Mouse (Mus musculus): ENCODE results near the gene Tecpr2. TPM values are rescaled to one million over a fixed set of nuclear protein-coding genes. Genes with fewer than 3 reads are reported as not detected.
A peak's percentile ranks its signal among the peaks of the same experiment; 100 is the strongest.

Gene Tecpr2
- polyA plus RNA-seq, 2 experiments, result 3.8 to 10.1 TPM

- DNase-seq (ENCODE audit: low spot score) (no peak), ATAC-seq (ENCODE audit: low FRiP score, low read depth) (no peak)
- H3K27ac ChIP-seq (replicated peaks; ENCODE audit: low read depth, low read length), result no peak overlapping the region
- peaks cover 3% of the 10 kb centered on the region; the same call in 1 of the 2 replicates for H3K4me1 ChIP-seq (ENCODE audit: control insufficient read depth, insufficient read depth, low read length)
- no peaks in the 10 kb centered on the region for H3K36me3 ChIP-seq (ENCODE audit: control insufficient read depth, insufficient read depth, low read length)
- 90% methylated on average over 11 of the region's 11 CpGs for WGBS
- no peak overlapping the region for H3K4me3 ChIP-seq (replicated peaks; ENCODE audit: low read length)
- no peak for TF ChIP-seq POLR2A (IDR thresholded peaks at IDR 0.05; ENCODE audit: borderline replicate concordance, extremely low read depth, insufficient read depth, insufficient read length)
- no peaks in the 10 kb centered on the region for H3K9me3 ChIP-seq (ENCODE audit: control insufficient read depth, low read length)
- no peaks in the 10 kb centered on the region for H3K27me3 ChIP-seq (ENCODE audit: control insufficient read depth, insufficient read depth, low read length)
- H3K9ac ChIP-seq (ENCODE audit: low read depth, low read length, severe bottlenecking), result no peak overlapping the region
- no peak overlapping the region for H3K4me2 ChIP-seq (replicated peaks; ENCODE audit: low read depth, low read length, severe bottlenecking)
These were observed 129.0 kb downstream of the Tecpr2 start for GRCm38 (mm10) chr12:111018068-111018467.

- no peak overlapping the region for H3K9ac ChIP-seq (ENCODE audit: low read depth, low read length, severe bottlenecking)
- peaks cover 3% of the 10 kb centered on the region; the same call in 1 of the 2 replicates for H3K4me1 ChIP-seq (ENCODE audit: control insufficient read depth, insufficient read depth, low read length)
- H3K4me2 ChIP-seq (replicated peaks; ENCODE audit: low read depth, low read length, severe bottlenecking), result no peak overlapping the region
- ATAC-seq (ENCODE audit: low FRiP score, low read depth), result no peak
- H3K9me3 ChIP-seq (ENCODE audit: control insufficient read depth, low read length), result no peaks in the 10 kb centered on the region
- no peak for TF ChIP-seq POLR2A (IDR thresholded peaks at IDR 0.05; ENCODE audit: borderline replicate concordance, extremely low read depth, insufficient read depth, insufficient read length)
- 91% methylated on average over 2 of the region's 2 CpGs for WGBS
- no peaks in the 10 kb centered on the region for H3K36me3 ChIP-seq (ENCODE audit: control insufficient read depth, insufficient read depth, low read length)
- no peak for DNase-seq (ENCODE audit: low spot score)
- no peaks in the 10 kb centered on the region for H3K27me3 ChIP-seq (ENCODE audit: control insufficient read depth, insufficient read depth, low read length)
- H3K4me3 ChIP-seq (replicated peaks; ENCODE audit: low read length), result no peak overlapping the region
- no peak overlapping the region for H3K27ac ChIP-seq (replicated peaks; ENCODE audit: low read depth, low read length)
These were observed 130.0 kb downstream of the Tecpr2 start for GRCm38 (mm10) chr12:111019086-111019485.

GRCm38 (mm10) chr12:111021138-111021537 lies 132.1 kb downstream of the Tecpr2 start:
- no peak for TF ChIP-seq POLR2A (IDR thresholded peaks at IDR 0.05; ENCODE audit: borderline replicate concordance, extremely low read depth, insufficient read depth, insufficient read length)
- DNase-seq (ENCODE audit: low spot score) (peak; percentile 41), ATAC-seq (ENCODE audit: low FRiP score, low read depth) (peak; percentile 88)
- Histone ChIP-seq H3K27ac (replicated peaks; ENCODE audit: low read depth, low read length) (no peak overlapping the region), H3K4me3 (replicated peaks; ENCODE audit: low read length) (no peak overlapping the region), H3K4me1 (ENCODE audit: control insufficient read depth, insufficient read depth, low read length) (no peaks in the 10 kb centered on the region), H3K36me3 (ENCODE audit: control insufficient read depth, insufficient read depth, low read length) (no peaks in the 10 kb centered on the region), H3K27me3 (ENCODE audit: control insufficient read depth, insufficient read depth, low read length) (no peaks in the 10 kb centered on the region), H3K9me3 (ENCODE audit: control insufficient read depth, low read length) (no peaks in the 10 kb centered on the region), H3K4me2 (replicated peaks; ENCODE audit: low read depth, low read length, severe bottlenecking) (no peak overlapping the region), H3K9ac (ENCODE audit: low read depth, low read length, severe bottlenecking) (no peak overlapping the region)
- 33% methylated on average over 1 of the region's 1 CpGs for WGBS

GRCm38 (mm10) chr12:111021577-111021976 lies 132.5 kb downstream of the Tecpr2 start:
- no peak; the same call in 1 of the 2 replicates for ATAC-seq (ENCODE audit: low FRiP score, low read depth)
- Histone ChIP-seq H3K4me1 (ENCODE audit: control insufficient read depth, insufficient read depth, low read length) (no peaks in the 10 kb centered on the region), H3K4me2 (replicated peaks; ENCODE audit: low read depth, low read length, severe bottlenecking) (no peak overlapping the region), H3K36me3 (ENCODE audit: control insufficient read depth, insufficient read depth, low read length) (no peaks in the 10 kb centered on the region), H3K4me3 (replicated peaks; ENCODE audit: low read length) (no peak overlapping the region), H3K9ac (ENCODE audit: low read depth, low read length, severe bottlenecking) (no peak overlapping the region), H3K27ac (replicated peaks; ENCODE audit: low read depth, low read length) (no peak overlapping the region), H3K27me3 (ENCODE audit: control insufficient read depth, insufficient read depth, low read length) (no peaks in the 10 kb centered on the region), H3K9me3 (ENCODE audit: control insufficient read depth, low read length) (no peaks in the 10 kb centered on the region)
- DNase-seq (ENCODE audit: low spot score), result no peak
- TF ChIP-seq POLR2A (IDR thresholded peaks at IDR 0.05; ENCODE audit: borderline replicate concordance, extremely low read depth, insufficient read depth, insufficient read length), result no peak
- WGBS, result 62% methylated on average over 3 of the region's 3 CpGs

Other genes starting within 250 kb of the Tecpr2 start
- not detected in 2 replicates for gene 1700001K19Rik, start 206.6 kb upstream of the Tecpr2 start, polyA plus RNA-seq (2012; rRNA removed)
- 0.19 and 0.50 TPM in 2 replicates for gene 1700001K19Rik, start 206.6 kb upstream of the Tecpr2 start, polyA plus RNA-seq (2014; fragmentation: Nextera tagmentation; extraction: Ambion mirVana)
- 164 and 169 TPM in 2 replicates for gene Hsp90aa1, start 186.5 kb upstream of the Tecpr2 start, polyA plus RNA-seq (2012; rRNA removed)
- gene Hsp90aa1, start 186.5 kb upstream of the Tecpr2 start, polyA plus RNA-seq (2014; fragmentation: Nextera tagmentation; extraction: Ambion mirVana), result 633 and 664 TPM in 2 replicates
- gene Wdr20, start 151.3 kb upstream of the Tecpr2 start, polyA plus RNA-seq (2012; rRNA removed), result 27.9 and 30.9 TPM in 2 replicates
- 20.4 and 25.9 TPM in 2 replicates for gene Wdr20, start 151.3 kb upstream of the Tecpr2 start, polyA plus RNA-seq (2014; fragmentation: Nextera tagmentation; extraction: Ambion mirVana)
- gene Mok, start 48.3 kb upstream of the Tecpr2 start, polyA plus RNA-seq (2012; rRNA removed), result 5.4 and 5.6 TPM in 2 replicates
- 4.5 and 5.8 TPM in 2 replicates for gene Mok, start 48.3 kb upstream of the Tecpr2 start, polyA plus RNA-seq (2014; fragmentation: Nextera tagmentation; extraction: Ambion mirVana)
- gene Zfp839, start 39.0 kb upstream of the Tecpr2 start, polyA plus RNA-seq (2012; rRNA removed), result 8.7 and 10.0 TPM in 2 replicates
- 3.9 and 4.8 TPM in 2 replicates for gene Zfp839, start 39.0 kb upstream of the Tecpr2 start, polyA plus RNA-seq (2014; fragmentation: Nextera tagmentation; extraction: Ambion mirVana)
- gene Cinp, start 119 bp upstream of the Tecpr2 start, polyA plus RNA-seq (2012; rRNA removed), result 74.0 and 74.8 TPM in 2 replicates
- 73.4 and 77.6 TPM in 2 replicates for gene Cinp, start 119 bp upstream of the Tecpr2 start, polyA plus RNA-seq (2014; fragmentation: Nextera tagmentation; extraction: Ambion mirVana)
- gene Ankrd9, start 89.8 kb downstream of the Tecpr2 start, polyA plus RNA-seq (2012; rRNA removed), result 15.6 and 21.6 TPM in 2 replicates
- 11.7 and 12.5 TPM in 2 replicates for gene Ankrd9, start 89.8 kb downstream of the Tecpr2 start, polyA plus RNA-seq (2014; fragmentation: Nextera tagmentation; extraction: Ambion mirVana)
- gene Rcor1, start 150.1 kb downstream of the Tecpr2 start, polyA plus RNA-seq (2012; rRNA removed), result 29.4 and 30.2 TPM in 2 replicates
- 17.7 and 20.6 TPM in 2 replicates for gene Rcor1, start 150.1 kb downstream of the Tecpr2 start, polyA plus RNA-seq (2014; fragmentation: Nextera tagmentation; extraction: Ambion mirVana)

Measured in limb, embryonic 14.5 days (tissue).